Mouse (Mus musculus) heart, embryonic 14.5 days (tissue): ENCODE data around the gene Robo2. TPM values are rescaled to one million over a fixed set of nuclear protein-coding genes. Genes with fewer than 3 reads are reported as not detected.

Experiments
- ATAC-seq: fragments of 200-750 bp; cut with Nextera tagmentation; 2 replicates; pipeline ENCODE4 v1.8.0; 2017; ENCODE audit warnings: low read depth, moderate TSS enrichment; ENCODE audit not compliant: insufficient number of reproducible peaks, insufficient read depth, low FRiP score
- H3K27ac ChIP-seq, 2 experiments: fragments of 200-500 bp in 1 of 2; fragments of 300-500 bp in 1 of 2; sonication (generic) in 1 of 2; replicated peaks in 1 of 2; 2 replicates each; pipeline ENCODE4 v1.5.1; 2012 to 2014; ENCODE audit warnings: low read depth in 2 of 2, low read length in 2 of 2, control low read depth in 1 of 2, mild to moderate bottlenecking in 1 of 2, mixed read lengths in 1 of 2; ENCODE audit not compliant: control insufficient read depth in 1 of 2, insufficient read depth in 1 of 2
- H3K27me3 ChIP-seq: fragments of 300-500 bp; sonication (generic); 2 replicates; pipeline ENCODE4 v1.6.1; 2014; ENCODE audit warnings: mild to moderate bottlenecking, low read length, control low read depth; ENCODE audit not compliant: control insufficient read depth, insufficient read depth
- H3K36me3 ChIP-seq: fragments of 300-500 bp; sonication (generic); 2 replicates; pipeline ENCODE4 v1.6.1; 2014; ENCODE audit warnings: mild to moderate bottlenecking, control low read depth, low read length, mixed read lengths; ENCODE audit not compliant: control insufficient read depth, insufficient read depth
- H3K4me1 ChIP-seq, 2 experiments: fragments of 200-500 bp in 1 of 2; fragments of 300-500 bp in 1 of 2; sonication (generic) in 1 of 2; 2 replicates each; pipeline ENCODE4 v1.6.1; 2012 to 2014; ENCODE audit warnings: low read length in 2 of 2, control low read depth in 1 of 2, mixed read lengths in 1 of 2; ENCODE audit not compliant: control insufficient read depth in 2 of 2, insufficient read depth in 2 of 2
- H3K4me2 ChIP-seq: fragments of 300-500 bp; sonication (generic); 2 replicates; pipeline ENCODE4 v1.6.1; 2014; ENCODE audit warnings: mild to moderate bottlenecking, low read length
- H3K4me3 ChIP-seq, 2 experiments: fragments of 200-500 bp in 1 of 2; fragments of 300-500 bp in 1 of 2; sonication (generic) in 1 of 2; 2 replicates each; pipeline ENCODE4 v1.5.1; 2012 to 2014; ENCODE audit warnings: low read length in 2 of 2, mild to moderate bottlenecking in 2 of 2, control low read depth in 1 of 2, low read depth in 1 of 2, moderate library complexity in 1 of 2; ENCODE audit not compliant: control insufficient read depth in 1 of 2, insufficient read depth in 1 of 2
- H3K9ac ChIP-seq: fragments of 300-500 bp; sonication (generic); 2 replicates; pipeline ENCODE4 v1.6.1; 2014; ENCODE audit warnings: mild to moderate bottlenecking, low read length
- H3K9me3 ChIP-seq: fragments of 300-500 bp; sonication (generic); 2 replicates; pipeline ENCODE4 v1.6.1; 2016; ENCODE audit warnings: low read length, control low read depth; ENCODE audit not compliant: control insufficient read depth
- WGBS: fragments of 180-500 bp; shearing (Covaris S2); extraction: QIAGEN DNeasy Blood & Tissue Kit; methylation state at CpG from one replicate; pipeline ENCODE4 v1.1.7; 2014; 5-methylcytosine and 5-hydroxymethylcytosine counted together
- polyA plus RNA-seq: library from polyadenylated mRNA; unstranded; fragments of >200 nt; fragmentation: Nextera tagmentation; extraction: Ambion mirVana; gene quantifications from 2 replicates; pipeline ENCODE4 v1.2.1, GENCODE M21; 2014

The Robo2 gene
- polyA plus RNA-seq, 1 experiment from 2014 or later: 8.1 TPM

DNA sequence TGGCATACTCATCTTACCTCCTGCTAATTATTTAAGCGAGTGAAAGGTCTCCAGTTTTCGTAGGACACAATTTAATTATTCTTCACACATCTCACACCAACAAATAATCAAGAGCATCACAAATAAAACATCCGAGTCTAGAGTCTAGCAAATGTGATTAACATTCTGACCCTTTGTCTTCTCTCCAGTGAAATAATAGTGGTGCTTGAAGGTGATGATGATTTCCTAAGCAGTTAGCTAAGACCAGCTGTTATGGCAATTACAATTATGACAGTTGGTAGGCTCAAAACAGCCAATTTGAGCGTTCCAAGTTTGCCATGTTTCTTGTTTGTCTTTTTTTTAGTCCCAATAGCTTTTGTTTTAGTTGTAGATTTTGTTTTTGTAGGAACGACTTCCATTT is 210.9 kb downstream of the Robo2 start:
- H3K27ac ChIP-seq: no peak overlapping the region
- no peaks in the 10 kb centered on the region for H3K36me3 ChIP-seq
- H3K9me3 ChIP-seq: no peaks in the 10 kb centered on the region
- no peaks in the 10 kb centered on the region for H3K27me3 ChIP-seq
- H3K4me2 ChIP-seq: no peak overlapping the region
- no peak overlapping the region for H3K4me3 ChIP-seq
- 81% methylated on average over 5 of the region's 5 CpGs for WGBS
- ATAC-seq: no peak
- H3K4me1 ChIP-seq: no peaks in the 10 kb centered on the region
- no peak overlapping the region for H3K9ac ChIP-seq

DNA sequence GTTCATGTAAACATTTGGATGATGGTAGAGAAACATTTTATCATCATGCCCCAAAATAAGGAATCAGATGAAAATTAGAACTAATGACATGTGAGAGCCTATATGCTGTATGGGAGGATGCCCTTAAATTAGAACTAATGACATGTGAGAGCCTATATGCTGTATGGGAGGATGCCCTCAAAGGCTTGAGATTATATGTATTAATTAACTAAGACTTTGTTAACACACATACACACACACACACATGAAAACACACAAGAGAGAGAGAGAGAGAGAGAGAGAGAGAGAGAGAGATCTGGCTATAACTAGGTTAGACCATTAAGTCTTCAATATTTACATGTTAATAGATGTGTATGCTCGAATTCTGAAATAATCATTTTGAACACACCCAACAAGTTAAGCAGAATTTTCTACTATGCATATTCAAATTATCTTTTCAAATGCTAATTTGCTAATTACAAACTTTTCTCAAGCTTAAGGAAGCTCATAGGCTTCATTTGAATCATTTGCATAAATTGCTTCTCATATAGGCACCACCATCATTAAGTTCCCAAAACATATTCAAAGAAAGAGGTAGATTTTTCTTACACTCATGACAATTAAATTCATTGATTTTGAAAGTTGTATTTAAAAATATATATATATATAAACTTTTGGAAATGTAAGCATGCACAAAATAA is 211.5 kb downstream of the Robo2 start:
- Histone ChIP-seq H3K4me1 (no peaks in the 10 kb centered on the region), H3K27ac (no peak overlapping the region), H3K4me2 (no peak overlapping the region), H3K27me3 (no peaks in the 10 kb centered on the region), H3K4me3 (no peak overlapping the region), H3K9ac (no peak overlapping the region), H3K9me3 (no peaks in the 10 kb centered on the region), H3K36me3 (no peaks in the 10 kb centered on the region)
- no peak for ATAC-seq
- 74% methylated on average over 1 of the region's 1 CpGs for WGBS

GRCm38 (mm10) chr16:74192979-74193554 is 218.6 kb downstream of the Robo2 start:
- Histone ChIP-seq H3K27ac (no peak overlapping the region), H3K4me1 (no peaks in the 10 kb centered on the region), H3K27me3 (no peaks in the 10 kb centered on the region), H3K9ac (no peak overlapping the region), H3K4me2 (no peak overlapping the region), H3K36me3 (no peaks in the 10 kb centered on the region), H3K4me3 (no peak overlapping the region), H3K9me3 (no peaks in the 10 kb centered on the region)
- WGBS: 82% methylated on average over 8 of the region's 8 CpGs
- ATAC-seq: no peak

- Histone ChIP-seq H3K4me3 (no peak overlapping the region), H3K36me3 (no peaks in the 10 kb centered on the region), H3K4me2 (no peak overlapping the region), H3K4me1 (no peaks in the 10 kb centered on the region), H3K27me3 (no peaks in the 10 kb centered on the region), H3K9me3 (no peaks in the 10 kb centered on the region), H3K9ac (no peak overlapping the region), H3K27ac (no peak overlapping the region)
- 72% methylated on average over 2 of the region's 2 CpGs for WGBS
- ATAC-seq: no peak
These were observed 220.0 kb downstream of the Robo2 start for GRCm38 (mm10) chr16:74191621-74192020.

DNA sequence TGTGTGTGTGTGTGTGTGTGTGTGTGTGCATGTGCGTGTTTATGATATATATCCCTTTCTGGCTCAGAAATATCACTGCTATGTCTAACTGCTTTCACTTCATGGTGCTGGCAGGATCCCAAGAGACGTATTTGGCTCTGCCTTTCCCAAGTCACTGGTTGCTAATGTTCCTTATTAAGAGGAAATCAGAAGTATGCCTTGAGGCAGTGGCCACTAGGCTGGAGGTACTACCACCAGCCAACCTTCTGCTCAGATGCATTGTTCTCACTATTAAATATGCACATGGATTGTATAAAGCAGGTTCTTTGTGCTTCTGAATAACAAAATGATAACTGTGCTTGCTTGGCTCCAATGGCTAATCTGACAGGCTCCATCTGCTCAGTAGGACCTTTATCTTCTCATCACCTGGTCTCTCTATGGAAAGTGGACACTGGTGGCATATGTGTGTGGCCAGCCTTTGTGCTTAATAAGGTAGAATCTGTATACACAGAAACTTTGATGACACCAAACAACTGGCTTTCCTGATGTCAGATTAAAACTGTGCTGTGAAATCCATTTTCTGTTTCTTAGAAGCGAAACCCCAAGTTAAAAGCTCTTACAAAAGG is 229.0 kb downstream of the Robo2 start:
- WGBS: 69% methylated on average over 3 of the region's 3 CpGs
- no peak overlapping the region for H3K4me2 ChIP-seq
- no peak for ATAC-seq

DNA sequence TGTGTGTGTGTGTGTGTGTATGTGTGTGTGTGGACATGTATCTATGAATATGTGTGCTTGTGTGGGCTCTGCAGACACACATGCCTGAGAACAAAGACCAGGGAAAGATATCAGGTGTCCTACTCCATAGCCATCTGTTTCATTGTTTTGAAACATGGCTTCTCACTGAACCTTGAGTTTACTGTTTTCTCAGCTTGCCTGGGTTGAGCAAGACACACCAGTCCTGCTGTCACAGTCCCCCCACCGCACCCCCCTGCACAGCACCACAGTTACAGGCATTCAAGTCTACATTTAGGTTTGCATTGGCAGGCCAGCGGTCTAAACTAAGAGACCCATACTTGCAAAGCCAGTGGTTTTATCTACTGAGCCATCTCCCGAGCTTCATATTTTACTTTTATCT is 239.0 kb downstream of the Robo2 start:
- Histone ChIP-seq H3K4me2 (no peak overlapping the region), H3K4me1 (peaks cover 0 to 4% of the 10 kb centered on the region in 2 experiments; a peak in 1 of 4 replicates), H3K36me3 (no peaks in the 10 kb centered on the region), H3K27ac (no peak overlapping the region), H3K9me3 (no peaks in the 10 kb centered on the region), H3K9ac (no peak overlapping the region), H3K27me3 (no peaks in the 10 kb centered on the region), H3K4me3 (no peak overlapping the region)
- ATAC-seq: no peak
- WGBS: 74% methylated on average over 3 of the region's 3 CpGs

More for the DNA sequence above, 229.0 kb downstream of the Robo2 start:
- H3K27ac ChIP-seq: no peak overlapping the region
- no peaks in the 10 kb centered on the region for H3K4me1 ChIP-seq
- no peak overlapping the region for H3K9ac ChIP-seq
- no peak overlapping the region for H3K4me3 ChIP-seq
- H3K36me3 ChIP-seq: no peaks in the 10 kb centered on the region
- H3K27me3 ChIP-seq: no peaks in the 10 kb centered on the region
- H3K9me3 ChIP-seq: no peaks in the 10 kb centered on the region

DNA sequence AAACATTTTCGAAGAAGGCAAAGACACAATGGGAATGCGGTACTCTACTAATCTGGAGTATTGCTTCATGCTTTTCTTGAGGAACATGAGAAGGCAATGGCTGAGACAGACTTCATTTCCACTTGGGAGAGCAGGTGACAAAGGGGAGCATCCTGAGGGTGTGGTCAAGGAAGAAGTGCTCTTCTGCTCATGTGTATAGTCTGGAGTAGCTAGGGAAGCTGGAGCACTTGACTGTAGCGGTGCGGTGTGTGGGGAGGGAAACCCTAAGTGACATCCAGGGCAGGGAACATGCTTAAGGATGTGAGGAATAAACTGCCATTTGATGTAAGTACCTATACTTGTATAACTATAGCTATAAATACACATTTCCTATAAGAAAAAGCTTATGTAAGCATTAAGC is 242.0 kb downstream of the Robo2 start:
- ATAC-seq: no peak
- Histone ChIP-seq H3K9me3 (no peaks in the 10 kb centered on the region), H3K27ac (no peak overlapping the region), H3K27me3 (no peaks in the 10 kb centered on the region), H3K36me3 (no peaks in the 10 kb centered on the region), H3K9ac (no peak overlapping the region), H3K4me1 (peaks cover 0 to 5% of the 10 kb centered on the region in 2 experiments; a peak in 1 of 4 replicates), H3K4me3 (no peak overlapping the region), H3K4me2 (no peak overlapping the region)
- 92% methylated on average over 4 of the region's 4 CpGs for WGBS
